Mouse (Mus musculus) stomach, embryonic 14.5 days (tissue): Measurements from ENCODE around the gene Odf4. TPM values are rescaled to one million over a fixed set of nuclear protein-coding genes. Genes with fewer than 3 reads are reported as not detected.
"Not testable (repeated sequence)": the region's sequence is repeated elsewhere in the genome, so short reads cannot be mapped to it uniquely, and the experiment has no call there.

Experiments
- ATAC-seq: fragments of 200-750 bp; cut with Nextera tagmentation; 2 replicates; pipeline ENCODE4 v1.8.0; 2017; ENCODE audit warnings: low read depth, moderate TSS enrichment; ENCODE audit not compliant: insufficient number of reproducible peaks, insufficient read depth, low FRiP score
- H3K27ac ChIP-seq: fragments of 300-500 bp; sonication (generic); 2 replicates; pipeline ENCODE4 v1.5.1; 2014; ENCODE audit warnings: mild to moderate bottlenecking, low read length, moderate library complexity, mixed read lengths
- H3K27me3 ChIP-seq: fragments of 300-500 bp; sonication (generic); 2 replicates; pipeline ENCODE4 v1.6.1; 2014; ENCODE audit warnings: low read length, control low read depth, mixed read lengths; ENCODE audit not compliant: control insufficient read depth, insufficient read depth
- H3K36me3 ChIP-seq: fragments of 300-500 bp; sonication (generic); 2 replicates; pipeline ENCODE4 v1.6.1; 2014; ENCODE audit warnings: mild to moderate bottlenecking, control low read depth, low read length, moderate library complexity, mixed read lengths; ENCODE audit not compliant: control insufficient read depth, insufficient read depth
- H3K4me1 ChIP-seq: fragments of 300-500 bp; sonication (generic); 2 replicates; pipeline ENCODE4 v1.6.1; 2014; ENCODE audit warnings: low read length, control low read depth, mixed read lengths; ENCODE audit not compliant: control insufficient read depth, insufficient read depth
- H3K4me2 ChIP-seq: fragments of 300-500 bp; sonication (generic); replicated peaks from 2 replicates; pipeline ENCODE4 v1.6.1; 2014; ENCODE audit warnings: low read depth, low read length, control low read depth
- H3K4me3 ChIP-seq: fragments of 300-500 bp; sonication (generic); 2 replicates; pipeline ENCODE4 v1.5.1; 2014; ENCODE audit warnings: low read depth, low read length, control low read depth
- H3K9ac ChIP-seq: fragments of 300-500 bp; sonication (generic); replicated peaks from 2 replicates; pipeline ENCODE4 v1.6.1; 2014; ENCODE audit warnings: low read depth, mild to moderate bottlenecking, control low read depth, low read length, moderate library complexity, mixed read lengths
- H3K9me3 ChIP-seq: fragments of 300-500 bp; sonication (generic); 2 replicates; pipeline ENCODE4 v1.6.1; 2016; ENCODE audit warnings: low read depth, low read length, control low read depth; ENCODE audit not compliant: control insufficient read depth
- WGBS: fragments of 180-500 bp; shearing (Covaris S2); extraction: QIAGEN DNeasy Blood & Tissue Kit; methylation state at CpG from one replicate; pipeline ENCODE4 v1.1.7; 2014; 5-methylcytosine and 5-hydroxymethylcytosine counted together
- polyA plus RNA-seq: library from polyadenylated mRNA; unstranded; fragments of >200 nt; fragmentation: Nextera tagmentation; extraction: Ambion mirVana; gene quantifications from 2 replicates; pipeline ENCODE4 v1.2.1, GENCODE M21; 2014

Odf4 gene
- polyA plus RNA-seq = 0.55 TPM in 1 of 2 replicates, not detected in the other

GRCm38 (mm10) chr11:68926981-68927380, at the start of gene Odf4:
Gene Odf4 (minus strand): TSS chr11:68927081.
- H3K27ac ChIP-seq = no peak within 1 kb of the TSS
- no peak within 1 kb of the TSS for H3K9ac ChIP-seq
- H3K9me3 ChIP-seq = no peaks in the 10 kb centered on the region
- no peaks in the 10 kb centered on the region for H3K4me1 ChIP-seq
- ATAC-seq = no peak
- no peaks in the 10 kb centered on the region for H3K36me3 ChIP-seq
- no peak within 1 kb of the TSS for H3K4me3 ChIP-seq
- 78% methylated on average over 3 of the region's 3 CpGs for WGBS
- H3K4me2 ChIP-seq = no peak within 1 kb of the TSS
- H3K27me3 ChIP-seq = no peaks in the 10 kb centered on the region

- Histone ChIP-seq H3K36me3 (no peaks in the 10 kb centered on the region), H3K9me3 (no peaks in the 10 kb centered on the region), H3K27me3 (no peaks in the 10 kb centered on the region), H3K4me2 (no peak overlapping the region), H3K9ac (no peak overlapping the region), H3K27ac (no peak overlapping the region), H3K4me1 (peaks cover 5% of the 10 kb centered on the region; the same call in 1 of the 2 replicates), H3K4me3 (no peak overlapping the region)
- no peak for ATAC-seq
- 90% methylated on average over 1 of the region's 1 CpGs for WGBS
Measured at GRCm38 (mm10) chr11:68975601-68976000, 48.7 kb upstream of the Odf4 start.

GRCm38 (mm10) chr11:68975085-68975484, 48.2 kb upstream of the Odf4 start, which contains the start of gene Rangrf:
Gene Rangrf (minus strand): TSS chr11:68975185.
- Histone ChIP-seq H3K27ac (no peak within 1 kb of the TSS), H3K9ac (no peak within 1 kb of the TSS)
- no peak for ATAC-seq

GRCm38 (mm10) chr11:68974059-68974450, 47.2 kb upstream of the Odf4 start:
- Histone ChIP-seq H3K9ac (no peak overlapping the region), H3K9me3 (no peaks in the 10 kb centered on the region), H3K36me3 (no peaks in the 10 kb centered on the region), H3K4me2 (peak overlapping the region; percentile 58), H3K27me3 (no peaks in the 10 kb centered on the region), H3K4me3 (peak overlapping the region; percentile 36), H3K27ac (no peak overlapping the region), H3K4me1 (peaks cover 5% of the 10 kb centered on the region; the same call in 1 of the 2 replicates)
- 31% methylated on average over 6 of the region's 6 CpGs for WGBS
- no peak for ATAC-seq

More at GRCm38 (mm10) chr11:68975085-68975484, 48.2 kb upstream of the Odf4 start, which contains the start of gene Rangrf:
- Histone ChIP-seq H3K27me3 (no peaks in the 10 kb centered on the region), H3K4me1 (peaks cover 5% of the 10 kb centered on the region; the same call in 1 of the 2 replicates), H3K36me3 (no peaks in the 10 kb centered on the region), H3K9me3 (no peaks in the 10 kb centered on the region), H3K4me3 (peak within 1 kb of the TSS; percentile 36), H3K4me2 (peak within 1 kb of the TSS; percentile 58)
- WGBS = 72% methylated on average over 7 of the region's 7 CpGs

GRCm38 (mm10) chr11:68973250-68974058, 46.6 kb upstream of the Odf4 start:
- peak overlapping the region; percentile 58 for H3K4me2 ChIP-seq
- H3K4me1 ChIP-seq, H3K36me3 ChIP-seq, H3K27me3 ChIP-seq, H3K9ac ChIP-seq, H3K9me3 ChIP-seq, H3K27ac ChIP-seq: not testable (repeated sequence)
- ATAC-seq = peak; percentile 87
- H3K4me3 ChIP-seq = peak overlapping the region; percentile 36
- 2% methylated on average over 37 of the region's 38 CpGs for WGBS

GRCm38 (mm10) chr11:68970232-68970631, 43.4 kb upstream of the Odf4 start:
- Histone ChIP-seq H3K36me3 (no peaks in the 10 kb centered on the region), H3K4me3 (no peak overlapping the region), H3K4me2 (no peak overlapping the region), H3K27ac (no peak overlapping the region), H3K9me3 (no peaks in the 10 kb centered on the region), H3K9ac (no peak overlapping the region), H3K27me3 (no peaks in the 10 kb centered on the region), H3K4me1 (peaks cover 11% of the 10 kb centered on the region; the same call in 1 of the 2 replicates)
- 69% methylated on average over 4 of the region's 4 CpGs for WGBS
- no peak for ATAC-seq

GRCm38 (mm10) chr11:68968752-68969151, 41.9 kb upstream of the Odf4 start:
- no peak overlapping the region for H3K27ac ChIP-seq
- H3K27me3 ChIP-seq = no peaks in the 10 kb centered on the region
- ATAC-seq = no peak
- peaks cover 11% of the 10 kb centered on the region; the same call in 1 of the 2 replicates for H3K4me1 ChIP-seq
- no peaks in the 10 kb centered on the region for H3K9me3 ChIP-seq
- no peak overlapping the region for H3K4me2 ChIP-seq
- 84% methylated on average over 11 of the region's 11 CpGs for WGBS
- H3K36me3 ChIP-seq = no peaks in the 10 kb centered on the region
- H3K4me3 ChIP-seq = peak overlapping the region; percentile 43; the same call in 1 of the 2 replicates
- H3K9ac ChIP-seq = no peak overlapping the region

GRCm38 (mm10) chr11:68967337-68968282, 40.7 kb upstream of the Odf4 start, which contains the start of gene Slc25a35:
Gene Slc25a35 (plus strand): TSS chr11:68968131.
- H3K36me3 ChIP-seq = no peaks in the 10 kb centered on the region
- H3K9me3 ChIP-seq = no peaks in the 10 kb centered on the region
- H3K4me1 ChIP-seq = peaks cover 6% of the 10 kb centered on the region; the same call in 1 of the 2 replicates
- H3K27ac ChIP-seq = no peak within 1 kb of the TSS
- H3K4me3 ChIP-seq = peak within 1 kb of the TSS; percentile 43
- WGBS = under 1% methylated on average over 50 of the region's 50 CpGs
- H3K9ac ChIP-seq = peak within 1 kb of the TSS; percentile 30; the same call in 1 of the 2 replicates
- H3K4me2 ChIP-seq = peak within 1 kb of the TSS; percentile 82
- ATAC-seq = peak; percentile 93
- no peaks in the 10 kb centered on the region for H3K27me3 ChIP-seq
